ENCODE assay signal across 32 mouse cellular contexts in the genomic region with DNA sequence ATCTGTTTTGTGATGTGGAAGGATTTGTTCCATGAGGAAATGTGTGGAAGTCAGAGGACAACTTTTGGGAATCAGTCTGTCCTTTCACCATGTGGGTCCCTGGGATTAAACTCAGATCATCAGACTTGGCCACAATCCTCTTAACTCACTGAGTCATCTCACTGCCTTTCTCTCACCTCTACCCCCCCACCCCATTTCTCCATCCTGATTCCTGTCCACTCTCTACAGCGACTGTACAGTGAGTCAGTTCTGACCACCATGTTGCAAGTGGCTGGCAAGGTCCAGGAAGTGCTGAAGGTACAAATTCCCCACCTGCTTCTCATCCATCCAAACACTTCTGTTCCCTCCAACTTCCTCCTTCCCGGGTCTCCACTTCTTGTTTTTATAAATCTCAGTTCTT. TPM values are rescaled to one million over a fixed set of nuclear protein-coding genes. Genes with fewer than 3 reads are reported as not detected.
DNase-seq lines count a peak whose midpoint lies in the region; ATAC-seq and TF ChIP-seq lines count a peak whose summit lies in the region.
"Had no signal": no experiment of that assay in that cellular context is flagged by ENCODE, and none has a peak within 500 bp of the region (broad histone marks: within the 10 kb centered on the region; RNA-seq: fewer than 3 reads in every experiment).

No protein-coding gene starts in this region.

- DNase-seq in liver, adult 2 months (ENCODE audit: extremely low read depth, low read depth, low spot score): peak; percentile 7
- DNase-seq in 3134 (ENCODE audit: extremely low read depth, insufficient read length, low spot score) (peak; percentile 21), 3T3-L1 (ENCODE audit: low read depth, low spot score) (peak; percentile 61), NIH3T3 (ENCODE audit: low read depth) (peak; percentile 52)
- no peak for DNase-seq in left cerebral cortex, postnatal 25 days (ENCODE audit: low spot score in 2 of 2)
- DNase-seq in right cerebral cortex, postnatal 10 days (ENCODE audit: low spot score in 2 of 2): no peak
- no peak for DNase-seq in embryonic facial prominence, embryonic 10.5 days (ENCODE audit: low spot score)
- DNase-seq: adrenal gland, adult 2 months; adrenal gland, postnatal 14 days; cerebellum, adult 11 months; cerebellum, adult 2 months; cerebellum, postnatal 10 days; cerebellum, postnatal 36 days; embryo, embryonic 11 days; forebrain, postnatal 0 days; gastrocnemius, adult 2 months; gastrocnemius, postnatal 14 days had no signal

- ATAC-seq in liver, embryonic 12.5 days: no peak
- ATAC-seq: CD4-positive, CD25-positive, alpha-beta regulatory T cell, adult 4 months; forebrain, embryonic 14.5 days; forebrain, postnatal 0 days had no signal

- H3K27me3 ChIP-seq in liver, adult 2 months (ENCODE audit: control insufficient read depth, insufficient read depth, low read length): no peaks in the 10 kb centered on the region
- peaks cover 59% of the 10 kb centered on the region for H3K27me3 ChIP-seq in liver, embryonic 12.5 days (replicated peaks)
- peaks cover 12% of the 10 kb centered on the region; the same call in 1 of the 2 replicates for H3K27me3 ChIP-seq in embryonic facial prominence, embryonic 10.5 days (replicated peaks; ENCODE audit: low read depth, poor library complexity, severe bottlenecking)
- H3K27me3 ChIP-seq: hindbrain, embryonic 12.5 days; hindbrain, embryonic 15.5 days had no signal

- no peak for TF ChIP-seq CTCF in liver, adult 2 months (IDR thresholded peaks at IDR 0.05; ENCODE audit: low read depth, low read length)

- peaks cover 25% of the 10 kb centered on the region for H3K36me3 ChIP-seq in liver, adult 2 months (ENCODE audit: control insufficient read depth, insufficient read depth, low read length)
- no peaks in the 10 kb centered on the region for H3K36me3 ChIP-seq in liver, embryonic 12.5 days
- H3K36me3 ChIP-seq in embryonic facial prominence, embryonic 10.5 days (replicated peaks): peaks cover 12% of the 10 kb centered on the region
- H3K36me3 ChIP-seq: hindbrain, embryonic 15.5 days had no signal

- no peak overlapping the region for H3K4me3 ChIP-seq in liver, adult 2 months (ENCODE audit: insufficient read depth, low read depth, low read length)
- H3K4me3 ChIP-seq in liver, embryonic 12.5 days: no peak overlapping the region
- no peak overlapping the region for H3K4me3 ChIP-seq in embryonic facial prominence, embryonic 10.5 days
- H3K4me3 ChIP-seq: forebrain, embryonic 10.5 days; gastrocnemius, adult 2 months; hindbrain, embryonic 12.5 days; hindbrain, embryonic 15.5 days had no signal

- 48% methylated on average over 2 of the region's 2 CpGs for WGBS in liver, adult 2 months
- WGBS in liver, embryonic 12.5 days (ENCODE audit: insufficient replicate concordance): 24% methylated on average over 2 of the region's 2 CpGs
- WGBS in embryonic facial prominence, embryonic 10.5 days: 62% methylated on average over 2 of the region's 2 CpGs

- H3K4me1 ChIP-seq in liver, adult 2 months (ENCODE audit: control insufficient read depth, insufficient read depth, low read length): peaks cover 14% of the 10 kb centered on the region; the same call in 1 of the 2 replicates
- H3K4me1 ChIP-seq in liver, embryonic 12.5 days: peaks cover 17% of the 10 kb centered on the region
- H3K4me1 ChIP-seq in embryonic facial prominence, embryonic 10.5 days: peaks cover 23% of the 10 kb centered on the region

- intact Hi-C loops in left cerebral cortex, postnatal 25 days (cut with DNase I): loop anchor here (10.0 kb wide), 1 partner anchor 334 kb away; the partner anchor contains the start of genes Preb and Tcf23

- TF ChIP-seq POLR2A in liver, adult 2 months (IDR thresholded peaks at IDR 0.05; ENCODE audit: extremely low read depth, insufficient read depth, low read length): no peak

- no peak overlapping the region for H3K4me2 ChIP-seq in liver, embryonic 12.5 days
- H3K4me2 ChIP-seq: heart, embryonic 11.5 days; hindbrain, embryonic 12.5 days; hindbrain, embryonic 15.5 days had no signal

- H3K79me2 ChIP-seq in liver, adult 2 months (ENCODE audit: control insufficient read depth, insufficient read depth, low read length): peaks cover 5% of the 10 kb centered on the region; the same call in 1 of the 2 replicates

- no peak overlapping the region for H3K27ac ChIP-seq in liver, adult 2 months (replicated peaks; ENCODE audit: insufficient read depth, low read depth, low read length)
- H3K27ac ChIP-seq in liver, embryonic 12.5 days: no peak overlapping the region
- H3K27ac ChIP-seq in embryonic facial prominence, embryonic 10.5 days (replicated peaks): no peak overlapping the region
- H3K27ac ChIP-seq: forebrain, embryonic 10.5 days; gastrocnemius, adult 2 months; hindbrain, embryonic 12.5 days; hindbrain, embryonic 15.5 days had no signal

- no peaks in the 10 kb centered on the region for H3K9me3 ChIP-seq in liver, embryonic 12.5 days (replicated peaks)
- H3K9me3 ChIP-seq in embryonic facial prominence, embryonic 10.5 days: no peaks in the 10 kb centered on the region
- H3K9me3 ChIP-seq: forebrain, embryonic 10.5 days; hindbrain, embryonic 12.5 days; hindbrain, embryonic 15.5 days had no signal

- H3K9ac ChIP-seq in liver, adult 2 months (ENCODE audit: low read depth, low read length): no peak overlapping the region
- no peak overlapping the region for H3K9ac ChIP-seq in liver, embryonic 12.5 days
- H3K9ac ChIP-seq: forebrain, postnatal 0 days; hindbrain, embryonic 12.5 days; hindbrain, embryonic 15.5 days had no signal

RNA-seq across cellular contexts. Expression of gene Gckr, which starts 1.2 kb away (rescaled TPM):
- total RNA-seq in liver, adult 2 months (2014; rRNA removed): 113 and 114 TPM in 2 replicates
- polyA plus RNA-seq in liver, adult 2 months (2012; rRNA removed): 199 and 282 TPM in 2 replicates
- 10.3 and 11.2 TPM in 2 replicates for polyA plus RNA-seq in liver, embryonic 12.5 days (2016; fragmentation: Nextera tagmentation; extraction: Ambion mirVana)
- not detected for total RNA-seq in left cerebral cortex, postnatal 25 days (2021)
- 0.19 and 0.29 TPM in 2 replicates for polyA plus RNA-seq in embryonic facial prominence, embryonic 10.5 days (2016; fragmentation: Nextera tagmentation; extraction: Ambion mirVana)
- total RNA-seq: gastrocnemius, adult 2 months; gastrocnemius, postnatal 14 days; heart, adult 8-10 months; heart, postnatal 25 days had no signal
- polyA plus RNA-seq: C2C12; CD4-positive, CD25-positive, alpha-beta regulatory T cell, adult 4 months; forebrain, embryonic 14.5 days; heart, embryonic 14.5 days; hindbrain, embryonic 12.5 days had no signal

RNA-seq across cellular contexts. Expression of gene Fndc4, which starts 2.6 kb away (rescaled TPM):
- 30.6 and 34.8 TPM in 2 replicates for total RNA-seq in liver, adult 2 months (2014; rRNA removed)
- polyA plus RNA-seq in liver, adult 2 months (2012; rRNA removed): 90.7 and 97.7 TPM in 2 replicates
- polyA plus RNA-seq in liver, embryonic 12.5 days (2016; fragmentation: Nextera tagmentation; extraction: Ambion mirVana): 13.9 and 15.7 TPM in 2 replicates
- 100 to 1,000 TPM; 134 to 158 TPM for total RNA-seq in left cerebral cortex, postnatal 25 days (2021)
- 54.6 and 57.1 TPM in 2 replicates for polyA plus RNA-seq in embryonic facial prominence, embryonic 10.5 days (2016; fragmentation: Nextera tagmentation; extraction: Ambion mirVana)
- total RNA-seq: MEL had no signal
- polyA plus RNA-seq: CD4-positive, CD25-positive, alpha-beta regulatory T cell, adult 4 months had no signal

RNA-seq across cellular contexts. Expression of gene Ift172, which starts 7.6 kb away (rescaled TPM):
- 17.8 and 20.1 TPM in 2 replicates for total RNA-seq in liver, adult 2 months (2014; rRNA removed)
- polyA plus RNA-seq in liver, adult 2 months (2012; rRNA removed): 11.0 and 11.7 TPM in 2 replicates
- 8.7 and 10.3 TPM in 2 replicates for polyA plus RNA-seq in liver, embryonic 12.5 days (2016; fragmentation: Nextera tagmentation; extraction: Ambion mirVana)
- total RNA-seq in left cerebral cortex, postnatal 25 days (2021): 10 to 100 TPM; 78.8 to 91.5 TPM
- 37.3 and 39.2 TPM in 2 replicates for polyA plus RNA-seq in embryonic facial prominence, embryonic 10.5 days (2016; fragmentation: Nextera tagmentation; extraction: Ambion mirVana)

RNA-seq across cellular contexts. Expression of gene Krtcap3, which starts 47.0 kb away (rescaled TPM):
- 1.7 and 2.1 TPM in 2 replicates for total RNA-seq in liver, adult 2 months (2014; rRNA removed)
- polyA plus RNA-seq in liver, adult 2 months (2012; rRNA removed): 4.3 and 8.3 TPM in 2 replicates
- 4.6 and 6.1 TPM in 2 replicates for polyA plus RNA-seq in liver, embryonic 12.5 days (2016; fragmentation: Nextera tagmentation; extraction: Ambion mirVana)
- total RNA-seq in left cerebral cortex, postnatal 25 days (2021): 1 to 10 TPM; 1.3 to 2.4 TPM
- polyA plus RNA-seq in embryonic facial prominence, embryonic 10.5 days (2016; fragmentation: Nextera tagmentation; extraction: Ambion mirVana): 16.8 and 21.2 TPM in 2 replicates

RNA-seq across cellular contexts. Expression of gene Gm9970, which starts 57.5 kb away (rescaled TPM):
- total RNA-seq in liver, adult 2 months (2014; rRNA removed): not detected in 2 replicates
- not detected in 2 replicates for polyA plus RNA-seq in liver, adult 2 months (2012; rRNA removed)
- polyA plus RNA-seq in liver, embryonic 12.5 days (2016; fragmentation: Nextera tagmentation; extraction: Ambion mirVana): not detected in 2 replicates
- total RNA-seq in left cerebral cortex, postnatal 25 days (2021): not detected
- polyA plus RNA-seq in embryonic facial prominence, embryonic 10.5 days (2016; fragmentation: Nextera tagmentation; extraction: Ambion mirVana): 0.40 TPM in 1 of 2 replicates, not detected in the other
- total RNA-seq: adrenal gland, adult 2 months; adrenal gland, postnatal 14 days; gastrocnemius, adult 2 months; gastrocnemius, postnatal 14 days; heart, postnatal 25 days; hematopoietic stem cell, adult 5-6 weeks; MEL had no signal
- polyA plus RNA-seq: CD4-positive, CD25-positive, alpha-beta regulatory T cell, adult 4 months; cerebellum, adult 2 months; cortical plate, adult 2 months; frontal cortex, adult 2 months had no signal

Comparison
In these comparisons a context has a peak if more than half of its experiments do, and no peak if none do; other contexts are left out.
1. RNA of gene Gckr, which starts 1.2 kb away (polyA plus RNA-seq): 199 to 282 TPM in liver, adult 2 months; 10.3 to 11.2 TPM in liver, embryonic 12.5 days and 0.19 to 0.29 TPM in embryonic facial prominence, embryonic 10.5 days; every median in the first group is over 10 times any median in the second.
2. DNase-seq: peak in liver, adult 2 months (single experiment), 3134 (single experiment), 3T3-L1 (single experiment) and NIH3T3 (single experiment); none in left cerebral cortex, postnatal 25 days (0 of 2), right cerebral cortex, postnatal 10 days (0 of 2) and embryonic facial prominence, embryonic 10.5 days (single experiment).